Mouse (Mus musculus) urinary bladder, postnatal 36 days (tissue): ENCODE measurements at regions not wholly inside any gene's neighbourhood (a gene's known extent, or its start where the extent isn't known, plus 50 kb on each side); places are given as distances from the start of the nearest gene placed in this dataset.
A peak's percentile ranks its signal among the peaks of the same experiment; 100 is the strongest.

Experiments
- DNase-seq, 2 experiments: peaks; one replicate each; pipeline ENCODE4 v3.0.0; 2022; ENCODE audit warnings: low spot score in 2 of 2, mixed read lengths in 1 of 2

GRCm38 (mm10) chr3:41298776-41299175 is 215.9 kb upstream of the Pgrmc2 start:
- DNase-seq, result no peak

GRCm38 (mm10) chr3:41296152-41296809 is 213.4 kb upstream of the Pgrmc2 start:
- no peak for DNase-seq

- DNase-seq, result peak in 1 of 2 experiments; percentile 55
These were observed 212.3 kb upstream of the Pgrmc2 start for GRCm38 (mm10) chr3:41295150-41295549.

- DNase-seq, result no peak
These were observed 207.9 kb upstream of the Pgrmc2 start for GRCm38 (mm10) chr3:41290535-41291307.

GRCm38 (mm10) chr3:41288735-41289134 is 205.9 kb upstream of the Pgrmc2 start:
- DNase-seq, result no peak

GRCm38 (mm10) chr3:41288066-41288465 is 205.2 kb upstream of the Pgrmc2 start:
- DNase-seq, result no peak

- DNase-seq, result no peak
These were observed 202.5 kb upstream of the Pgrmc2 start for GRCm38 (mm10) chr3:41285336-41285735.

GRCm38 (mm10) chr3:41284897-41285296 is 202.1 kb upstream of the Pgrmc2 start:
- DNase-seq, result peak; percentile 29 to 42

- no peak for DNase-seq
These were observed 199.7 kb upstream of the Pgrmc2 start for GRCm38 (mm10) chr3:41282431-41283037.

GRCm38 (mm10) chr3:41276096-41276495 is 193.2 kb upstream of the Pgrmc2 start:
- no peak for DNase-seq

- no peak for DNase-seq
These were observed 185.7 kb upstream of the Pgrmc2 start for GRCm38 (mm10) chr3:41268516-41268915.

- DNase-seq, result no peak
These were observed 183.4 kb upstream of the Pgrmc2 start for GRCm38 (mm10) chr3:41266216-41266615.

- no peak for DNase-seq
These were observed 182.6 kb upstream of the Pgrmc2 start for GRCm38 (mm10) chr3:41265399-41265798.

- no peak for DNase-seq
These were observed 175.4 kb upstream of the Pgrmc2 start for GRCm38 (mm10) chr3:41258291-41258690.

GRCm38 (mm10) chr3:41244960-41245359 is 162.1 kb upstream of the Pgrmc2 start:
- DNase-seq, result no peak

- DNase-seq, result no peak
These were observed 159.2 kb upstream of the Pgrmc2 start for GRCm38 (mm10) chr3:41241856-41242552.

GRCm38 (mm10) chr3:41239801-41240200 is 157.0 kb upstream of the Pgrmc2 start:
- DNase-seq, result no peak

GRCm38 (mm10) chr3:41239246-41239645 is 156.4 kb upstream of the Pgrmc2 start:
- no peak for DNase-seq

GRCm38 (mm10) chr3:41238046-41238445 is 155.2 kb upstream of the Pgrmc2 start:
- DNase-seq, result no peak

GRCm38 (mm10) chr3:41235610-41236009 is 152.8 kb upstream of the Pgrmc2 start:
- no peak for DNase-seq

- peak in 1 of 2 experiments; percentile 21 for DNase-seq
These were observed 152.1 kb upstream of the Pgrmc2 start for GRCm38 (mm10) chr3:41234994-41235393.

- no peak for DNase-seq
These were observed 151.3 kb upstream of the Pgrmc2 start for GRCm38 (mm10) chr3:41234191-41234590.
